Mouse (Mus musculus) CH12.LX (cell line): Measurements from ENCODE around the gene Lbhd1. TPM values are rescaled to one million over a fixed set of nuclear protein-coding genes. Genes with fewer than 3 reads are reported as not detected.
"Not testable (repeated sequence)": the region's sequence is repeated elsewhere in the genome, so short reads cannot be mapped to it uniquely, and the experiment has no call there.

Source experiments
- DNase-seq: peaks from one replicate; pipeline ENCODE4 v3.0.0-alpha.2; 2013; ENCODE audit errors: extremely low read depth
- H3K27ac ChIP-seq: 2 replicates; pipeline ENCODE4 v1.5.1; 2012; ENCODE audit warnings: low read depth, mild to moderate bottlenecking, control low read depth, moderate library complexity; ENCODE audit not compliant: insufficient read depth
- H3K27me3 ChIP-seq: replicated peaks from 2 replicates; pipeline ENCODE3; 2012; ENCODE audit warnings: inconsistent platforms
- H3K36me3 ChIP-seq, 2 experiments: replicated peaks in 1 of 2; 2 replicates each; pipeline versions ENCODE3 to v1.6.1; 2012; ENCODE audit warnings: inconsistent platforms in 1 of 2, low read length in 1 of 2, mild to moderate bottlenecking in 1 of 2, mixed read lengths in 1 of 2, moderate library complexity in 1 of 2; ENCODE audit not compliant: control insufficient read depth in 1 of 2, insufficient read depth in 1 of 2
- H3K4me1 ChIP-seq, 2 experiments: 2 replicates each; pipeline ENCODE4 v1.6.1; 2012; ENCODE audit warnings: inconsistent platforms in 1 of 2, moderate library complexity in 1 of 2; ENCODE audit not compliant: insufficient read depth in 2 of 2, control insufficient read depth in 1 of 2
- H3K4me2 ChIP-seq: 2 replicates; pipeline ENCODE4 v1.6.1; 2012; ENCODE audit warnings: low read depth, mild to moderate bottlenecking, control low read depth; ENCODE audit not compliant: poor library complexity, insufficient read depth, severe bottlenecking
- H3K4me3 ChIP-seq, 3 experiments: fragments of 150-350 bp in 1 of 3; sonication (generic) in 1 of 3; replicated peaks in 1 of 3; 2 replicates each; pipeline versions ENCODE3 to v1.5.1; 2011 to 2012; ENCODE audit warnings: low read depth in 2 of 3, low read length in 2 of 3, mild to moderate bottlenecking in 2 of 3, moderate library complexity in 2 of 3, control low read depth in 1 of 3, improper control_type of control experiment in 1 of 3, inconsistent platforms in 1 of 3, mixed read lengths in 1 of 3; ENCODE audit not compliant: poor library complexity in 1 of 3
- H3K79me2 ChIP-seq: replicated peaks from 2 replicates; pipeline ENCODE4 v1.6.1; 2012; ENCODE audit warnings: mild to moderate bottlenecking, moderate library complexity; ENCODE audit not compliant: control insufficient read depth, poor library complexity, insufficient read depth, severe bottlenecking; ENCODE audit errors: extremely low read depth
- H3K9ac ChIP-seq: 2 replicates; pipeline ENCODE4 v1.6.1; 2012; ENCODE audit warnings: low read depth, mild to moderate bottlenecking, control low read depth, moderate library complexity; ENCODE audit not compliant: insufficient read depth
- H3K9me3 ChIP-seq: replicated peaks from 2 replicates; pipeline ENCODE3; 2012; ENCODE audit warnings: low read length, inconsistent platforms, mixed read lengths
- CTCF ChIP-seq, 2 experiments: IDR thresholded peaks in 1 of 2; conservative IDR thresholded peaks in 1 of 2; 2 replicates each; pipeline ENCODE4 v1.5.1; 2011 to 2012; ENCODE audit warnings: low read depth in 2 of 2, low read length in 2 of 2, improper control_type of control experiment in 1 of 2, inconsistent platforms in 1 of 2, mild to moderate bottlenecking in 1 of 2, moderate library complexity in 1 of 2
- ELF1 ChIP-seq: IDR thresholded peaks from 2 replicates; pipeline ENCODE4 v1.6.1; 2014; ENCODE audit warnings: low read depth, mild to moderate bottlenecking, inconsistent platforms, low read length, improper control_type of control experiment
- GABPA ChIP-seq: IDR thresholded peaks from 2 replicates; pipeline ENCODE4 v1.6.1; 2012; ENCODE audit warnings: low read depth, low read length, improper control_type of control experiment, inconsistent platforms; ENCODE audit not compliant: insufficient replicate concordance
- MAFK ChIP-seq: IDR thresholded peaks from 2 replicates; pipeline ENCODE4 v1.6.1; 2011; ENCODE audit warnings: low read length, improper control_type of control experiment; ENCODE audit not compliant: insufficient replicate concordance
- MEF2A ChIP-seq: IDR thresholded peaks from 2 replicates; pipeline ENCODE4 v1.6.1; 2014; ENCODE audit warnings: low read depth, mild to moderate bottlenecking, inconsistent platforms, low read length, improper control_type of control experiment, borderline replicate concordance
- MYC ChIP-seq: IDR thresholded peaks from 2 replicates; pipeline ENCODE4 v1.6.1; 2011; ENCODE audit warnings: low read depth, mild to moderate bottlenecking, improper control_type of control experiment, low read length
- NELFE ChIP-seq: IDR thresholded peaks from 2 replicates; pipeline ENCODE4 v1.6.1; 2011; ENCODE audit warnings: low read depth, low read length, improper control_type of control experiment
- RAD21 ChIP-seq: IDR thresholded peaks from 2 replicates; pipeline ENCODE4 v1.6.1; 2011; ENCODE audit warnings: low read depth, mild to moderate bottlenecking, low read length, improper control_type of control experiment, moderate library complexity
- SIN3A ChIP-seq: IDR thresholded peaks from 2 replicates; pipeline ENCODE4 v1.6.1; 2012; ENCODE audit warnings: low read length, improper control_type of control experiment, inconsistent platforms
- SMC3 ChIP-seq: IDR thresholded peaks from 2 replicates; pipeline ENCODE4 v1.6.1; 2011; ENCODE audit warnings: low read depth, low read length, improper control_type of control experiment
- USF2 ChIP-seq: conservative IDR thresholded peaks from 2 replicates; pipeline ENCODE4 v1.6.1; 2011; ENCODE audit warnings: low read depth, low read length, improper control_type of control experiment
- ZKSCAN1 ChIP-seq: IDR thresholded peaks from 2 replicates; pipeline ENCODE4 v1.6.1; 2012; ENCODE audit warnings: low read depth, inconsistent platforms, low read length, improper control_type of control experiment, borderline replicate concordance
- ZNF384 ChIP-seq: IDR thresholded peaks from 2 replicates; pipeline ENCODE4 v1.6.1; 2012; ENCODE audit warnings: low read depth, low read length, improper control_type of control experiment, inconsistent platforms
- dilution Hi-C: fragments of 300-500 bp; cut with MboI; formaldehyde crosslinking; loops from 2 replicates; pipeline ENCODE4 v1.14.3; 2020; ENCODE audit warnings: low sequenced_read_pairs; ENCODE audit not compliant: extremely low pct_unique_long_range_greater_than_20kb, extremely low pct_ligation_motif_present
- in situ Hi-C: fragments of 300-500 bp; cut with MboI; formaldehyde crosslinking; loops from 3 replicates; pipeline ENCODE4 v1.14.3; 2019; ENCODE audit warnings: low sequenced_read_pairs, low pct_ligation_motif_present, low pct_unique_long_range_greater_than_20kb, mixed read lengths
- polyA plus RNA-seq: library from polyadenylated mRNA; unstranded; fragments of >175 nt; gene quantifications from 2 replicates; pipeline ENCODE4 v1.2.1, GENCODE M21; 2012; ENCODE audit warnings: low read depth; ENCODE audit not compliant: insufficient read length
- total RNA-seq, 2 experiments: library from RNA; depleted of rRNA; stranded (reverse); fragments of 300-350 nt in 1 of 2; fragments of >200 nt in 1 of 2; gene quantifications; 2 replicates each; pipeline ENCODE4 v1.2.3; 2012 to 2014

The Lbhd1 gene
- total and polyA plus RNA-seq, 3 experiments, result 7.5 to 50.4 (median 15.6) TPM

GRCm38 (mm10) chr19:8859018-8859417, 24.5 kb upstream of the Lbhd1 start:
- H3K4me3 ChIP-seq, result no peak overlapping the region
- TF ChIP-seq SIN3A, result no peak
- TF ChIP-seq CTCF (conservative IDR thresholded peaks at IDR 0.05 in 1 of 2, IDR thresholded peaks at IDR 0.05 in 1 of 2; ENCODE audit: low read depth in 2 of 2, low read length in 2 of 2), result peak; percentile 10 to 74; a peak in 2 of 4 replicates
- no peak for TF ChIP-seq NELFE
- no peak for TF ChIP-seq USF2
- peak; percentile 78 for TF ChIP-seq SMC3
- TF ChIP-seq RAD21, result peak; percentile 65
- TF ChIP-seq ELF1, result no peak
- TF ChIP-seq MAFK, result no peak
- TF ChIP-seq ZKSCAN1, result no peak
- no peak for TF ChIP-seq MEF2A
- TF ChIP-seq GABPA, result no peak
- no peak for TF ChIP-seq MYC
- no peak for DNase-seq
- H3K4me1 ChIP-seq, result no peaks in the 10 kb centered on the region; a peak in 1 of 4 replicates
- no peaks in the 10 kb centered on the region for H3K36me3 ChIP-seq
- H3K79me2 ChIP-seq, result no peaks in the 10 kb centered on the region
- in situ Hi-C loops (loop anchor here (5.0 kb wide), 1 partner anchor 243 kb away; no protein-coding TSS in a partner anchor), dilution Hi-C loops (no loop called here)
- H3K27ac ChIP-seq, result no peak overlapping the region
- no peaks in the 10 kb centered on the region for H3K27me3 ChIP-seq
- H3K4me2 ChIP-seq, result no peak overlapping the region
- no peak overlapping the region for H3K9ac ChIP-seq
- H3K9me3 ChIP-seq, result no peaks in the 10 kb centered on the region

- H3K36me3 ChIP-seq, result no peaks in the 10 kb centered on the region
- no peak overlapping the region for H3K9ac ChIP-seq
- H3K9me3 ChIP-seq, result no peaks in the 10 kb centered on the region
- no peak for DNase-seq
- H3K4me2 ChIP-seq, result no peak overlapping the region
- no peaks in the 10 kb centered on the region; a peak in 1 of 4 replicates for H3K4me1 ChIP-seq
- in situ Hi-C loops (no loop called here), dilution Hi-C loops (no loop called here)
- H3K79me2 ChIP-seq, result no peaks in the 10 kb centered on the region
- no peaks in the 10 kb centered on the region for H3K27me3 ChIP-seq
- H3K4me3 ChIP-seq, result no peak overlapping the region
- TF ChIP-seq RAD21, result no peak; the same call in 1 of the 2 replicates
- TF ChIP-seq SMC3, result no peak
- TF ChIP-seq CTCF (conservative IDR thresholded peaks at IDR 0.05 in 1 of 2, IDR thresholded peaks at IDR 0.05 in 1 of 2; ENCODE audit: low read depth in 2 of 2, low read length in 2 of 2), result peak in 1 of 2 experiments; percentile 34; a peak in 2 of 4 replicates
- H3K27ac ChIP-seq, result no peak overlapping the region
These were observed 19.3 kb upstream of the Lbhd1 start for GRCm38 (mm10) chr19:8864265-8864664.

GRCm38 (mm10) chr19:8870381-8870780, 13.2 kb upstream of the Lbhd1 start:
- dilution Hi-C loops, in situ Hi-C loops, H3K27me3 ChIP-seq, H3K27ac ChIP-seq: not testable (repeated sequence)
- Histone ChIP-seq H3K4me2 (peak overlapping the region; percentile 92; the same call in 1 of the 2 replicates), H3K79me2 (peaks cover 19% of the 10 kb centered on the region), H3K36me3 (peaks cover 19 to 28% of the 10 kb centered on the region in 2 experiments)
- TF ChIP-seq ZNF384, result peak; percentile 40; the same call in 1 of the 2 replicates
- TF ChIP-seq, all 38 proteins: peak for 1; not testable (repeated sequence) for 37
- peak overlapping the region in 2 of 3 experiments; percentile 87 to 97 for H3K4me3 ChIP-seq
- peak overlapping the region; percentile 95 for H3K9ac ChIP-seq
- not testable (repeated sequence) for DNase-seq, H3K9me3 ChIP-seq
- H3K4me1 ChIP-seq, result peaks cover 2 to 16% of the 10 kb centered on the region in 2 experiments; a peak in 2 of 4 replicates
